Mouse (Mus musculus) CH12.LX (cell line): ENCODE measurements around the gene Dio1. TPM values are rescaled to one million over a fixed set of nuclear protein-coding genes. Genes with fewer than 3 reads are reported as not detected.
A peak's percentile ranks its signal among the peaks of the same experiment; 100 is the strongest.

Source experiments
- DNase-seq: peaks from one replicate; pipeline ENCODE4 v3.0.0-alpha.2; 2013; ENCODE audit errors: extremely low read depth
- H3K27ac ChIP-seq: 2 replicates; pipeline ENCODE4 v1.5.1; 2012; ENCODE audit warnings: low read depth, mild to moderate bottlenecking, control low read depth, moderate library complexity; ENCODE audit not compliant: insufficient read depth
- H3K27me3 ChIP-seq: replicated peaks from 2 replicates; pipeline ENCODE3; 2012; ENCODE audit warnings: inconsistent platforms
- H3K36me3 ChIP-seq, 2 experiments: replicated peaks in 1 of 2; 2 replicates each; pipeline versions ENCODE3 to v1.6.1; 2012; ENCODE audit warnings: inconsistent platforms in 1 of 2, low read length in 1 of 2, mild to moderate bottlenecking in 1 of 2, mixed read lengths in 1 of 2, moderate library complexity in 1 of 2; ENCODE audit not compliant: control insufficient read depth in 1 of 2, insufficient read depth in 1 of 2
- H3K4me1 ChIP-seq, 2 experiments: 2 replicates each; pipeline ENCODE4 v1.6.1; 2012; ENCODE audit warnings: inconsistent platforms in 1 of 2, moderate library complexity in 1 of 2; ENCODE audit not compliant: insufficient read depth in 2 of 2, control insufficient read depth in 1 of 2
- H3K4me2 ChIP-seq: 2 replicates; pipeline ENCODE4 v1.6.1; 2012; ENCODE audit warnings: low read depth, mild to moderate bottlenecking, control low read depth; ENCODE audit not compliant: poor library complexity, insufficient read depth, severe bottlenecking
- H3K4me3 ChIP-seq, 3 experiments: fragments of 150-350 bp in 1 of 3; sonication (generic) in 1 of 3; replicated peaks in 1 of 3; 2 replicates each; pipeline versions ENCODE3 to v1.5.1; 2011 to 2012; ENCODE audit warnings: low read depth in 2 of 3, low read length in 2 of 3, mild to moderate bottlenecking in 2 of 3, moderate library complexity in 2 of 3, control low read depth in 1 of 3, improper control_type of control experiment in 1 of 3, inconsistent platforms in 1 of 3, mixed read lengths in 1 of 3; ENCODE audit not compliant: poor library complexity in 1 of 3
- H3K79me2 ChIP-seq: replicated peaks from 2 replicates; pipeline ENCODE4 v1.6.1; 2012; ENCODE audit warnings: mild to moderate bottlenecking, moderate library complexity; ENCODE audit not compliant: control insufficient read depth, poor library complexity, insufficient read depth, severe bottlenecking; ENCODE audit errors: extremely low read depth
- H3K9ac ChIP-seq: 2 replicates; pipeline ENCODE4 v1.6.1; 2012; ENCODE audit warnings: low read depth, mild to moderate bottlenecking, control low read depth, moderate library complexity; ENCODE audit not compliant: insufficient read depth
- H3K9me3 ChIP-seq: replicated peaks from 2 replicates; pipeline ENCODE3; 2012; ENCODE audit warnings: low read length, inconsistent platforms, mixed read lengths
- BHLHE40 ChIP-seq: IDR thresholded peaks from 2 replicates; pipeline ENCODE4 v1.6.1; 2011; ENCODE audit warnings: mild to moderate bottlenecking, low read depth, low read length, improper control_type of control experiment
- CHD1 ChIP-seq: IDR thresholded peaks from 2 replicates; pipeline ENCODE4 v1.6.1; 2012; ENCODE audit warnings: low read depth, low read length, improper control_type of control experiment, inconsistent platforms
- CHD2 ChIP-seq: IDR thresholded peaks from 2 replicates; pipeline ENCODE4 v1.6.1; 2011; ENCODE audit warnings: low read length, improper control_type of control experiment
- CTCF ChIP-seq, 2 experiments: IDR thresholded peaks in 1 of 2; conservative IDR thresholded peaks in 1 of 2; 2 replicates each; pipeline ENCODE4 v1.5.1; 2011 to 2012; ENCODE audit warnings: low read depth in 2 of 2, low read length in 2 of 2, improper control_type of control experiment in 1 of 2, inconsistent platforms in 1 of 2, mild to moderate bottlenecking in 1 of 2, moderate library complexity in 1 of 2
- E2F4 ChIP-seq: IDR thresholded peaks from 2 replicates; pipeline ENCODE4 v1.6.1; 2011; ENCODE audit warnings: low read depth, low read length, improper control_type of control experiment; ENCODE audit not compliant: insufficient replicate concordance
- EP300 ChIP-seq: IDR thresholded peaks from 2 replicates; pipeline ENCODE4 v1.6.1; 2011; ENCODE audit warnings: low read length, improper control_type of control experiment
- ETS1 ChIP-seq: conservative IDR thresholded peaks from 2 replicates; pipeline ENCODE4 v1.6.1; 2012; ENCODE audit warnings: low read depth, mild to moderate bottlenecking, inconsistent platforms, low read length, improper control_type of control experiment, moderate library complexity
- GABPA ChIP-seq: IDR thresholded peaks from 2 replicates; pipeline ENCODE4 v1.6.1; 2012; ENCODE audit warnings: low read depth, low read length, improper control_type of control experiment, inconsistent platforms; ENCODE audit not compliant: insufficient replicate concordance
- IRF4 ChIP-seq: IDR thresholded peaks from 2 replicates; pipeline ENCODE4 v1.6.1; 2014; ENCODE audit warnings: low read depth, mild to moderate bottlenecking, inconsistent platforms, low read length, improper control_type of control experiment
- JUND ChIP-seq: conservative IDR thresholded peaks from 2 replicates; pipeline ENCODE4 v1.6.1; 2011; ENCODE audit warnings: low read depth, low read length, improper control_type of control experiment
- KAT2A ChIP-seq: IDR thresholded peaks from 2 replicates; pipeline ENCODE4 v1.6.1; 2012; ENCODE audit warnings: low read length, improper control_type of control experiment, inconsistent platforms; ENCODE audit not compliant: insufficient replicate concordance
- MAFK ChIP-seq: IDR thresholded peaks from 2 replicates; pipeline ENCODE4 v1.6.1; 2011; ENCODE audit warnings: low read length, improper control_type of control experiment; ENCODE audit not compliant: insufficient replicate concordance
- MAZ ChIP-seq: IDR thresholded peaks from 2 replicates; pipeline ENCODE4 v1.6.1; 2012; ENCODE audit warnings: low read depth, mild to moderate bottlenecking, inconsistent platforms, low read length, improper control_type of control experiment, moderate library complexity
- MEF2A ChIP-seq: IDR thresholded peaks from 2 replicates; pipeline ENCODE4 v1.6.1; 2014; ENCODE audit warnings: low read depth, mild to moderate bottlenecking, inconsistent platforms, low read length, improper control_type of control experiment, borderline replicate concordance
- MYC ChIP-seq: IDR thresholded peaks from 2 replicates; pipeline ENCODE4 v1.6.1; 2011; ENCODE audit warnings: low read depth, mild to moderate bottlenecking, improper control_type of control experiment, low read length
- PAX5 ChIP-seq: IDR thresholded peaks from 2 replicates; pipeline ENCODE4 v1.6.1; 2012; ENCODE audit warnings: low read length, inconsistent platforms, mixed read lengths
- POLR2A ChIP-seq: IDR thresholded peaks from 2 replicates; pipeline ENCODE4 v1.6.1; 2011; ENCODE audit warnings: low read depth, mild to moderate bottlenecking, improper control_type of control experiment, low read length
- RAD21 ChIP-seq: IDR thresholded peaks from 2 replicates; pipeline ENCODE4 v1.6.1; 2011; ENCODE audit warnings: low read depth, mild to moderate bottlenecking, low read length, improper control_type of control experiment, moderate library complexity
- RCOR1 ChIP-seq: conservative IDR thresholded peaks from 2 replicates; pipeline ENCODE4 v1.6.1; 2012; ENCODE audit warnings: low read depth, mild to moderate bottlenecking, inconsistent platforms, low read length, improper control_type of control experiment
- SIN3A ChIP-seq: IDR thresholded peaks from 2 replicates; pipeline ENCODE4 v1.6.1; 2012; ENCODE audit warnings: low read length, improper control_type of control experiment, inconsistent platforms
- SMC3 ChIP-seq: IDR thresholded peaks from 2 replicates; pipeline ENCODE4 v1.6.1; 2011; ENCODE audit warnings: low read depth, low read length, improper control_type of control experiment
- TBP ChIP-seq: conservative IDR thresholded peaks from 2 replicates; pipeline ENCODE4 v1.6.1; 2011; ENCODE audit warnings: low read depth, low read length, improper control_type of control experiment
- TCF12 ChIP-seq: IDR thresholded peaks from 2 replicates; pipeline ENCODE4 v1.6.1; 2014; ENCODE audit warnings: low read depth, mild to moderate bottlenecking, inconsistent platforms, low read length, improper control_type of control experiment
- UBTF ChIP-seq: IDR thresholded peaks from 2 replicates; pipeline ENCODE4 v1.6.1; 2012; ENCODE audit warnings: low read depth, mild to moderate bottlenecking, inconsistent platforms, low read length, improper control_type of control experiment, moderate library complexity
- USF1 ChIP-seq: IDR thresholded peaks from 2 replicates; pipeline ENCODE4 v1.6.1; 2014; ENCODE audit warnings: low read depth, mild to moderate bottlenecking, inconsistent platforms, low read length, improper control_type of control experiment
- USF2 ChIP-seq: conservative IDR thresholded peaks from 2 replicates; pipeline ENCODE4 v1.6.1; 2011; ENCODE audit warnings: low read depth, low read length, improper control_type of control experiment
- ZC3H11A ChIP-seq: IDR thresholded peaks from 2 replicates; pipeline ENCODE4 v1.6.1; 2012; ENCODE audit warnings: low read depth, mild to moderate bottlenecking, inconsistent platforms, low read length, improper control_type of control experiment
- ZKSCAN1 ChIP-seq: IDR thresholded peaks from 2 replicates; pipeline ENCODE4 v1.6.1; 2012; ENCODE audit warnings: low read depth, inconsistent platforms, low read length, improper control_type of control experiment, borderline replicate concordance
- ZMIZ1 ChIP-seq: IDR thresholded peaks from 2 replicates; pipeline ENCODE4 v1.6.1; 2012; ENCODE audit warnings: low read depth, mild to moderate bottlenecking, inconsistent platforms, low read length, improper control_type of control experiment
- ZNF384 ChIP-seq: IDR thresholded peaks from 2 replicates; pipeline ENCODE4 v1.6.1; 2012; ENCODE audit warnings: low read depth, low read length, improper control_type of control experiment, inconsistent platforms
- dilution Hi-C: fragments of 300-500 bp; cut with MboI; formaldehyde crosslinking; loops from 2 replicates; pipeline ENCODE4 v1.14.3; 2020; ENCODE audit warnings: low sequenced_read_pairs; ENCODE audit not compliant: extremely low pct_unique_long_range_greater_than_20kb, extremely low pct_ligation_motif_present
- in situ Hi-C: fragments of 300-500 bp; cut with MboI; formaldehyde crosslinking; loops from 3 replicates; pipeline ENCODE4 v1.14.3; 2019; ENCODE audit warnings: low sequenced_read_pairs, low pct_ligation_motif_present, low pct_unique_long_range_greater_than_20kb, mixed read lengths
- polyA plus RNA-seq: library from polyadenylated mRNA; unstranded; fragments of >175 nt; gene quantifications from 2 replicates; pipeline ENCODE4 v1.2.1, GENCODE M21; 2012; ENCODE audit warnings: low read depth; ENCODE audit not compliant: insufficient read length
- total RNA-seq, 2 experiments: library from RNA; depleted of rRNA; stranded (reverse); fragments of 300-350 nt in 1 of 2; fragments of >200 nt in 1 of 2; gene quantifications; 2 replicates each; pipeline ENCODE4 v1.2.3; 2012 to 2014

The Dio1 gene
- total and polyA plus RNA-seq, 3 experiments = 0.23 to 1.3 (median 0.25) TPM

GRCm38 (mm10) chr4:107252522-107252921 lies 54.4 kb downstream of the Dio1 start:
- no peaks in the 10 kb centered on the region for H3K9me3 ChIP-seq
- dilution Hi-C loops = no loop called here
- H3K79me2 ChIP-seq = peaks cover 6% of the 10 kb centered on the region
- no peaks in the 10 kb centered on the region for H3K27me3 ChIP-seq
- H3K4me2 ChIP-seq = peak overlapping the region; percentile 94
- peaks cover under 1 to 2% of the 10 kb centered on the region in 2 experiments for H3K36me3 ChIP-seq
- in situ Hi-C loops = loop anchor here (5.0 kb wide), 1 partner anchor 95 kb away; no protein-coding TSS in a partner anchor
- TF ChIP-seq USF2 (no peak), SIN3A (peak; percentile 28; the same call in 1 of the 2 replicates)
- DNase-seq = peak; percentile 5
- peak overlapping the region; percentile 75 to 77 (median 77) for H3K4me3 ChIP-seq
- peak overlapping the region; percentile 81 for H3K9ac ChIP-seq
- H3K4me1 ChIP-seq = peaks cover 2 to 44% of the 10 kb centered on the region in 2 experiments; a peak in 3 of 4 replicates
- H3K27ac ChIP-seq = no peak overlapping the region

- peaks cover 6% of the 10 kb centered on the region for H3K79me2 ChIP-seq
- no peak for TF ChIP-seq MAZ
- no peak for TF ChIP-seq ZKSCAN1
- peak; percentile 77 for TF ChIP-seq RAD21
- TF ChIP-seq EP300 = no peak
- no peak for TF ChIP-seq SIN3A
- no peak for TF ChIP-seq PAX5
- peak; percentile 4; the same call in 1 of the 2 replicates for TF ChIP-seq ZC3H11A
- TF ChIP-seq CHD2 = no peak
- no peak for TF ChIP-seq GABPA
- no peak for TF ChIP-seq TBP
- no peak for TF ChIP-seq BHLHE40
- no peak for TF ChIP-seq ZMIZ1
- no peak for TF ChIP-seq MYC
- no peak for TF ChIP-seq TCF12
- TF ChIP-seq SMC3 = peak; percentile 87
- TF ChIP-seq CHD1 = no peak
- TF ChIP-seq MAFK = no peak
- no peak for TF ChIP-seq RCOR1
- no peak for TF ChIP-seq ZNF384
- TF ChIP-seq ETS1 = no peak
- no peak for TF ChIP-seq KAT2A
- TF ChIP-seq MEF2A = no peak
- no peak for TF ChIP-seq POLR2A
- TF ChIP-seq CTCF (conservative IDR thresholded peaks at IDR 0.05 in 1 of 2, IDR thresholded peaks at IDR 0.05 in 1 of 2; ENCODE audit: low read depth in 2 of 2, low read length in 2 of 2) = peak; percentile 37 to 87; a peak in 3 of 4 replicates
- no peak for TF ChIP-seq UBTF
- TF ChIP-seq E2F4 = no peak
- no peak for TF ChIP-seq IRF4
- no peak for TF ChIP-seq USF1
- TF ChIP-seq JUND = no peak
- TF ChIP-seq, all 38 proteins: peak for 4
- no peaks in the 10 kb centered on the region for H3K27me3 ChIP-seq
- H3K9ac ChIP-seq = no peak overlapping the region
- dilution Hi-C loops (no loop called here), in situ Hi-C loops (loop anchor here (5.0 kb wide), 1 partner anchor 97 kb away; no protein-coding TSS in a partner anchor)
- peaks cover 5 to 16% of the 10 kb centered on the region in 2 experiments for H3K36me3 ChIP-seq
- H3K27ac ChIP-seq = no peak overlapping the region
- H3K4me1 ChIP-seq = peaks cover 2 to 44% of the 10 kb centered on the region in 2 experiments; a peak in 3 of 4 replicates
- H3K4me3 ChIP-seq = no peak overlapping the region
- peak; percentile 65 for DNase-seq
- no peak overlapping the region for H3K4me2 ChIP-seq
- H3K9me3 ChIP-seq = no peaks in the 10 kb centered on the region
These were observed 56.5 kb downstream of the Dio1 start for GRCm38 (mm10) chr4:107250494-107250893.
